In genomic region chr7:137001783-137002182, GRCm38 (mm10) we compare ENCODE assay signal across 12 mouse cellular contexts.
DNase-seq lines count a peak whose midpoint lies in the region; ATAC-seq and TF ChIP-seq lines count a peak whose summit lies in the region.
"Had no signal": no experiment of that assay in that cellular context is flagged by ENCODE, and none has a peak within 500 bp of the region (broad histone marks: within the 10 kb centered on the region; RNA-seq: fewer than 3 reads in every experiment).

No protein-coding gene starts in this region.

- no peaks in the 10 kb centered on the region for H3K27me3 ChIP-seq in hindbrain, postnatal 0 days (ENCODE audit: insufficient read depth, low read length)
- H3K27me3 ChIP-seq in forebrain, embryonic 10.5 days (ENCODE audit: poor library complexity, severe bottlenecking), result peaks cover 18% of the 10 kb centered on the region
- H3K27me3 ChIP-seq: CH12.LX; liver, embryonic 15.5 days had no signal

- H3K27ac ChIP-seq in hindbrain, postnatal 0 days, result no peak overlapping the region
- no peak overlapping the region for H3K27ac ChIP-seq in forebrain, embryonic 10.5 days
- H3K27ac ChIP-seq: left cerebral cortex, adult 2 months; liver, embryonic 15.5 days had no signal

- TF ChIP-seq CTCF in hindbrain, postnatal 0 days (IDR thresholded peaks at IDR 0.05; ENCODE audit: low read depth), result no peak

- H3K36me3 ChIP-seq in hindbrain, postnatal 0 days (ENCODE audit: insufficient read depth, low read length), result no peaks in the 10 kb centered on the region
- H3K36me3 ChIP-seq in forebrain, embryonic 10.5 days (replicated peaks), result no peaks in the 10 kb centered on the region
- H3K36me3 ChIP-seq: liver, embryonic 15.5 days had no signal

- peak; percentile 55; the same call in 1 of the 2 replicates for ATAC-seq in hindbrain, postnatal 0 days
- no peak for ATAC-seq in inflammation-experienced regulatory T-cells, adult 6 months

- WGBS in hindbrain, postnatal 0 days, result 27% methylated on average over 5 of the region's 5 CpGs
- WGBS in forebrain, embryonic 10.5 days, result 84% methylated on average over 5 of the region's 5 CpGs

- H3K9ac ChIP-seq in hindbrain, postnatal 0 days (replicated peaks; ENCODE audit: low read length), result no peak overlapping the region
- H3K9ac ChIP-seq: liver, embryonic 15.5 days had no signal

- no peaks in the 10 kb centered on the region for H3K9me3 ChIP-seq in hindbrain, postnatal 0 days (ENCODE audit: low read length)
- no peaks in the 10 kb centered on the region for H3K9me3 ChIP-seq in forebrain, embryonic 10.5 days
- H3K9me3 ChIP-seq: liver, embryonic 15.5 days had no signal

- no peak overlapping the region for H3K4me2 ChIP-seq in hindbrain, postnatal 0 days (ENCODE audit: low read depth, low read length)
- H3K4me2 ChIP-seq: liver, embryonic 15.5 days had no signal

- peak; percentile 7 for DNase-seq in kidney, adult 9 months
- DNase-seq in kidney, adult 18-20 months, result no peak
- DNase-seq in Muller cell, postnatal 12 days (ENCODE audit: inconsistent ontology term), result peak; percentile 21
- DNase-seq in adrenal gland, adult 8-10 months, result peak; percentile 23
- DNase-seq in hindbrain, postnatal 0 days (ENCODE audit: low spot score), result peak; percentile 60
- no peak for DNase-seq in thymus, postnatal 0 days (ENCODE audit: low spot score)
- no peak for DNase-seq in forebrain, embryonic 10.5 days (ENCODE audit: extremely low spot score, low spot score)
- DNase-seq: gastrocnemius, postnatal 10 days had no signal

- H3K4me3 ChIP-seq in hindbrain, postnatal 0 days (ENCODE audit: low read length), result no peak overlapping the region
- no peak overlapping the region for H3K4me3 ChIP-seq in forebrain, embryonic 10.5 days
- H3K4me3 ChIP-seq: left cerebral cortex, adult 2 months; liver, embryonic 15.5 days had no signal

- H3K4me1 ChIP-seq in hindbrain, postnatal 0 days (ENCODE audit: insufficient read depth, low read length), result no peaks in the 10 kb centered on the region
- peaks cover 32% of the 10 kb centered on the region for H3K4me1 ChIP-seq in forebrain, embryonic 10.5 days
- H3K4me1 ChIP-seq: liver, embryonic 15.5 days had no signal

Comparison
In these comparisons a context has a peak if more than half of its experiments do, and no peak if none do; other contexts are left out.
1. DNase-seq: peak in kidney, adult 9 months (single experiment), Muller cell, postnatal 12 days (single experiment), adrenal gland, adult 8-10 months (single experiment) and hindbrain, postnatal 0 days (single experiment); none in kidney, adult 18-20 months (single experiment), thymus, postnatal 0 days (single experiment) and forebrain, embryonic 10.5 days (single experiment).